Mouse (Mus musculus) gastrocnemius, postnatal 10 days (tissue): Measurements from ENCODE around the gene Gramd2. TPM values are rescaled to one million over a fixed set of nuclear protein-coding genes. Genes with fewer than 3 reads are reported as not detected.

Experiments used
- total RNA-seq, 2 experiments: library from RNA; stranded (reverse); gene quantifications; 2 replicates each; pipeline ENCODE4 v1.2.3; 2021

The Gramd2 gene
- total RNA-seq, 2 experiments from 2014 or later, result 0.21 to 1.6 TPM

Other genes starting within 250 kb of the Gramd2 start
- gene Arih1, start 193.5 kb upstream of the Gramd2 start, total RNA-seq, result 10 to 100 TPM; 79.2 to 92.0 TPM
- 10 to 100 TPM; 25.7 to 37.4 TPM for gene Hexa, start 140.6 kb upstream of the Gramd2 start, total RNA-seq
- gene Tmem202, start 140.3 kb upstream of the Gramd2 start, total RNA-seq, result under 1 TPM; 0.56 to 0.63 TPM
- gene Celf6, start 102.2 kb upstream of the Gramd2 start, total RNA-seq, result not detected
- gene Parp6, start 62.9 kb upstream of the Gramd2 start, total RNA-seq, result 10 to 100 TPM; 11.9 to 19.0 TPM
- gene Pkm, start 23.8 kb upstream of the Gramd2 start, total RNA-seq, result 1,000 to 10,000 TPM; 2,006 to 2,318 TPM
- gene Senp8, start 70.6 kb downstream of the Gramd2 start, total RNA-seq, result 1 to 10 TPM; 6.5 to 8.5 TPM
- 10 to 100 TPM; 14.9 to 24.5 TPM for gene Myo9a, start 70.8 kb downstream of the Gramd2 start, total RNA-seq